Mouse (Mus musculus): ENCODE data around the gene Vps37b.
"Not testable (repeated sequence)": the region's sequence is repeated elsewhere in the genome, so short reads cannot be mapped to it uniquely, and the experiment has no call there.

Vps37b gene

GRCm38 (mm10) chr5:124032001-124032508, at the start of gene Vps37b:
Gene Vps37b (minus strand): TSS chr5:124032270.
- peak; percentile 86 for DNase-seq (ENCODE audit: low read depth, low spot score)

- DNase-seq (ENCODE audit: low read depth, low spot score) = no peak
Observed at GRCm38 (mm10) chr5:124079880-124080279, 47.8 kb upstream of the Vps37b start.

- no peak for DNase-seq (ENCODE audit: low read depth, low spot score)
Observed at GRCm38 (mm10) chr5:124078794-124079416, 46.8 kb upstream of the Vps37b start.

GRCm38 (mm10) chr5:124077856-124078460, 45.9 kb upstream of the Vps37b start:
- DNase-seq (ENCODE audit: low read depth, low spot score) = no peak

GRCm38 (mm10) chr5:124077241-124077640, 45.2 kb upstream of the Vps37b start:
- DNase-seq (ENCODE audit: low read depth, low spot score) = no peak

- no peak for DNase-seq (ENCODE audit: low read depth, low spot score)
Observed at GRCm38 (mm10) chr5:124076559-124076958, 44.5 kb upstream of the Vps37b start.

GRCm38 (mm10) chr5:124075716-124076115, 43.6 kb upstream of the Vps37b start:
- DNase-seq (ENCODE audit: low read depth, low spot score) = no peak

GRCm38 (mm10) chr5:124074845-124075307, 42.8 kb upstream of the Vps37b start:
- DNase-seq (ENCODE audit: low read depth, low spot score) = no peak

- DNase-seq (ENCODE audit: low read depth, low spot score) = no peak
Observed at GRCm38 (mm10) chr5:124073682-124074081, 41.6 kb upstream of the Vps37b start.

GRCm38 (mm10) chr5:124069657-124070056, 37.6 kb upstream of the Vps37b start:
- DNase-seq (ENCODE audit: low read depth, low spot score) = no peak

GRCm38 (mm10) chr5:124062037-124062824, 30.2 kb upstream of the Vps37b start:
- no peak for DNase-seq (ENCODE audit: low read depth, low spot score)

GRCm38 (mm10) chr5:124059677-124060076, 27.6 kb upstream of the Vps37b start:
- no peak for DNase-seq (ENCODE audit: low read depth, low spot score)

GRCm38 (mm10) chr5:124058749-124059148, 26.7 kb upstream of the Vps37b start:
- DNase-seq (ENCODE audit: low read depth, low spot score) = no peak

- DNase-seq (ENCODE audit: low read depth, low spot score) = no peak
Observed at GRCm38 (mm10) chr5:124056956-124057355, 24.9 kb upstream of the Vps37b start.

- no peak for DNase-seq (ENCODE audit: low read depth, low spot score)
Observed at GRCm38 (mm10) chr5:124056219-124056618, 24.1 kb upstream of the Vps37b start.

GRCm38 (mm10) chr5:124052641-124053040, 20.6 kb upstream of the Vps37b start:
- not testable (repeated sequence) for DNase-seq (ENCODE audit: low read depth, low spot score)

GRCm38 (mm10) chr5:124051899-124052491, 19.9 kb upstream of the Vps37b start:
- DNase-seq (ENCODE audit: low read depth, low spot score) = no peak

- DNase-seq (ENCODE audit: low read depth, low spot score) = no peak
Observed at GRCm38 (mm10) chr5:124050095-124051050, 18.3 kb upstream of the Vps37b start.

GRCm38 (mm10) chr5:124049249-124050045, 17.4 kb upstream of the Vps37b start:
- DNase-seq (ENCODE audit: low read depth, low spot score) = no peak
